ENCODE assay signal across 9 mouse cellular contexts in genomic region chr3:108070295-108071293, GRCm38 (mm10). TPM values are rescaled to one million over a fixed set of nuclear protein-coding genes. Genes with fewer than 3 reads are reported as not detected.
DNase-seq lines count a peak whose midpoint lies in the region; ATAC-seq and TF ChIP-seq lines count a peak whose summit lies in the region.
"Had no signal": no experiment of that assay in that cellular context is flagged by ENCODE, and none has a peak within 500 bp of the region (broad histone marks: within the 10 kb centered on the region; RNA-seq: fewer than 3 reads in every experiment).

No protein-coding gene starts in this region.

- H3K4me3 ChIP-seq in kidney, embryonic 15.5 days (replicated peaks), result no peak overlapping the region
- H3K4me3 ChIP-seq in thymus, adult 2 months (ENCODE audit: control insufficient read depth, insufficient read depth, low read length), result no peak overlapping the region

- H3K27me3 ChIP-seq in kidney, embryonic 15.5 days, result no peaks in the 10 kb centered on the region
- H3K27me3 ChIP-seq in thymus, adult 2 months (ENCODE audit: control insufficient read depth, insufficient read depth, low read length), result no peaks in the 10 kb centered on the region

- intact Hi-C loops in heart, postnatal 36 days (cut with DNase I), result loop anchor here (1.0 kb wide), 1 partner anchor 78 kb away; no protein-coding TSS in a partner anchor
- intact Hi-C loops in left cerebral cortex, postnatal 14 days (cut with DNase I), result loop anchor here (2.0 to 5.0 kb wide), 2 partner anchors 78 to 373 kb away; partner anchors contain the start of gene Ahcyl1

- H3K27ac ChIP-seq in kidney, embryonic 15.5 days, result no peak overlapping the region
- no peak overlapping the region for H3K27ac ChIP-seq in thymus, adult 2 months (ENCODE audit: control insufficient read depth, insufficient read depth, low read length)
- H3K27ac ChIP-seq: macrophage had no signal

- peak; percentile 86 for DNase-seq in kidney, adult 18-20 months
- peak; percentile 80 for DNase-seq in NIH3T3 (ENCODE audit: low read depth)
- peak; percentile 76 to 80 for DNase-seq in cerebellum, postnatal 10 days
- DNase-seq in heart, postnatal 36 days, result peak; percentile 78 to 83
- peak; percentile 64 to 65 for DNase-seq in left cerebral cortex, postnatal 14 days (ENCODE audit: low spot score in 2 of 2)
- peak; percentile 79 for DNase-seq in thymus, adult 2 months

- ATAC-seq in kidney, embryonic 15.5 days (replicated peaks; ENCODE audit: low FRiP score), result no peak
- peak; percentile 78 for ATAC-seq in megakaryocyte-erythroid progenitor cell, adult 5-6 weeks (replicated peaks; ENCODE audit: low FRiP score, low TSS enrichment, poor library complexity, severe bottlenecking)

- 67% methylated on average over 10 of the region's 10 CpGs for WGBS in kidney, embryonic 15.5 days
- WGBS in thymus, adult 2 months, result 68% methylated on average over 10 of the region's 10 CpGs

- TF ChIP-seq CTCF in thymus, adult 2 months (IDR thresholded peaks at IDR 0.05; ENCODE audit: borderline replicate concordance, control insufficient read depth, extremely low read depth, insufficient read depth, low read length, poor library complexity), result peak; percentile 93

- no peak overlapping the region for H3K4me2 ChIP-seq in kidney, embryonic 15.5 days

- TF ChIP-seq POLR2A in thymus, adult 2 months (IDR thresholded peaks at IDR 0.05; ENCODE audit: control insufficient read depth, extremely low read depth, insufficient read depth, low read length, poor library complexity), result no peak

- peaks cover 17% of the 10 kb centered on the region; the same call in 1 of the 2 replicates for H3K4me1 ChIP-seq in kidney, embryonic 15.5 days
- peaks cover 2% of the 10 kb centered on the region; the same call in 1 of the 2 replicates for H3K4me1 ChIP-seq in thymus, adult 2 months (replicated peaks; ENCODE audit: control insufficient read depth, insufficient read depth, low read length)

- peaks cover 29% of the 10 kb centered on the region for H3K36me3 ChIP-seq in kidney, embryonic 15.5 days
- 0 out of 2 replicates have a peak, but pooled peaks cover 4% of the 10 kb centered on the region for H3K36me3 ChIP-seq in thymus, adult 2 months (ENCODE audit: control insufficient read depth, insufficient read depth, low read length)

- no peaks in the 10 kb centered on the region for H3K9me3 ChIP-seq in kidney, embryonic 15.5 days (replicated peaks)

- H3K9ac ChIP-seq in kidney, embryonic 15.5 days, result no peak overlapping the region

RNA-seq across cellular contexts. Expression of gene Ampd2, which starts 15.9 kb away (rescaled TPM):
- 59.3 and 66.2 TPM in 2 replicates for polyA plus RNA-seq in kidney, embryonic 15.5 days (2015; fragmentation: Nextera tagmentation; extraction: Ambion mirVana)
- total RNA-seq in heart, postnatal 36 days (2021), result 1 to 10 TPM; 4.6 to 5.1 TPM
- total RNA-seq in left cerebral cortex, postnatal 14 days (2021), result 10 to 100 TPM; 43.3 to 50.8 TPM
- 56.9 and 63.8 TPM in 2 replicates for total RNA-seq in megakaryocyte-erythroid progenitor cell, adult 5-6 weeks (2014; fragmentation: Nextera tagmentation)
- 23.8 and 41.6 TPM in 2 replicates for total RNA-seq in megakaryocyte-erythroid progenitor cell, adult 5-6 weeks (2017)
- 159 and 177 TPM in 2 replicates for polyA plus RNA-seq in thymus, adult 2 months (2012; rRNA removed)

RNA-seq across cellular contexts. Expression of gene Gnat2, which starts 22.0 kb away (rescaled TPM):
- polyA plus RNA-seq in kidney, embryonic 15.5 days (2015; fragmentation: Nextera tagmentation; extraction: Ambion mirVana), result 0.68 and 1.9 TPM in 2 replicates
- total RNA-seq in heart, postnatal 36 days (2021), result not detected
- total RNA-seq in left cerebral cortex, postnatal 14 days (2021), result not detected
- total RNA-seq in megakaryocyte-erythroid progenitor cell, adult 5-6 weeks (2014; fragmentation: Nextera tagmentation), result 0.64 TPM in 1 of 2 replicates, not detected in the other
- total RNA-seq in megakaryocyte-erythroid progenitor cell, adult 5-6 weeks (2017), result 1.7 TPM in 1 of 2 replicates, not detected in the other
- 0.27 and 0.32 TPM in 2 replicates for polyA plus RNA-seq in thymus, adult 2 months (2012; rRNA removed)
- polyA plus RNA-seq: macrophage had no signal

RNA-seq across cellular contexts. Expression of gene Gstm4, which starts 25.9 kb away (rescaled TPM):
- 15.9 and 18.8 TPM in 2 replicates for polyA plus RNA-seq in kidney, embryonic 15.5 days (2015; fragmentation: Nextera tagmentation; extraction: Ambion mirVana)
- 10 to 100 TPM; 12.3 to 13.3 TPM for total RNA-seq in heart, postnatal 36 days (2021)
- 10 to 100 TPM; 10.4 to 12.1 TPM for total RNA-seq in left cerebral cortex, postnatal 14 days (2021)
- total RNA-seq in megakaryocyte-erythroid progenitor cell, adult 5-6 weeks (2014; fragmentation: Nextera tagmentation), result 2.8 and 3.6 TPM in 2 replicates
- 1.7 and 2.9 TPM in 2 replicates for total RNA-seq in megakaryocyte-erythroid progenitor cell, adult 5-6 weeks (2017)
- polyA plus RNA-seq in thymus, adult 2 months (2012; rRNA removed), result 7.9 and 9.7 TPM in 2 replicates

RNA-seq across cellular contexts. Expression of gene Gstm1, which starts 52.8 kb away (rescaled TPM):
- 75.6 and 93.6 TPM in 2 replicates for polyA plus RNA-seq in kidney, embryonic 15.5 days (2015; fragmentation: Nextera tagmentation; extraction: Ambion mirVana)
- total RNA-seq in heart, postnatal 36 days (2021), result 100 to 1,000 TPM; 265 to 324 TPM
- total RNA-seq in left cerebral cortex, postnatal 14 days (2021), result 10 to 100 TPM; 66.2 to 73.0 TPM
- total RNA-seq in megakaryocyte-erythroid progenitor cell, adult 5-6 weeks (2014; fragmentation: Nextera tagmentation), result 9.1 and 18.8 TPM in 2 replicates
- total RNA-seq in megakaryocyte-erythroid progenitor cell, adult 5-6 weeks (2017), result 8.4 and 14.7 TPM in 2 replicates
- polyA plus RNA-seq in thymus, adult 2 months (2012; rRNA removed), result 93.0 and 124 TPM in 2 replicates

Comparison
In these comparisons a context has a peak if more than half of its experiments do, and no peak if none do; other contexts are left out.
1. RNA of gene Ampd2, which starts 15.9 kb away (total RNA-seq): 23.8 to 63.8 TPM in megakaryocyte-erythroid progenitor cell, adult 5-6 weeks and 43.3 to 50.8 TPM in left cerebral cortex, postnatal 14 days; 4.6 to 5.1 TPM in heart, postnatal 36 days; every median in the first group is over 4 times any median in the second.
2. Peak in every context shown above with its lines, with median percentiles within 50 percentile points of each other: DNase-seq.